Mouse (Mus musculus) natural killer cell, adult 2 months (primary cell): ENCODE measurements around the gene Mthfsd.

Source experiments
- DNase-seq, 2 experiments: peaks; one replicate each; pipeline ENCODE4 v3.0.0; 2022; ENCODE audit warnings: low spot score in 2 of 2

Mthfsd gene

GRCm38 (mm10) chr8:121088871-121089630 lies 19.1 kb downstream of the Mthfsd start:
- no peak for DNase-seq

DNA sequence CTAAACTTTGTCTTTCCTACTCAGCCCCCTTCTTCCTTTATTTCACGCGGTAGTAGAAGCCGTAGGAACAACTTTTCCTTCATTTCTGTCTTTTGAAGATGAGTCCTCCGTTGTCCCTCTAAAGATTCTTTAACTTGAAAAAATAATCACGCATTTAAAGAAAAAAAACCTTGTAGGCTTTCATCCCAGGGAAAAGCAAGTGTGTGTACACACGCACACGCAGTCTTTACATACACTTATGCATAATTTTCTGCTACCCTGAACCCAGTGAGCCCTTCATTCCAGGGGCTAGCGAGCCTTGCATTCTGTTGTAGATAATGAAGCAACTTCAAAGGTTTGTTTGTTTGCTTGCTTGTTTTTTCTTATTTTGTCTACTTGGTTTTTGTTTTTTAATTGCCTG lies 19.9 kb downstream of the Mthfsd start:
- no peak for DNase-seq

DNA sequence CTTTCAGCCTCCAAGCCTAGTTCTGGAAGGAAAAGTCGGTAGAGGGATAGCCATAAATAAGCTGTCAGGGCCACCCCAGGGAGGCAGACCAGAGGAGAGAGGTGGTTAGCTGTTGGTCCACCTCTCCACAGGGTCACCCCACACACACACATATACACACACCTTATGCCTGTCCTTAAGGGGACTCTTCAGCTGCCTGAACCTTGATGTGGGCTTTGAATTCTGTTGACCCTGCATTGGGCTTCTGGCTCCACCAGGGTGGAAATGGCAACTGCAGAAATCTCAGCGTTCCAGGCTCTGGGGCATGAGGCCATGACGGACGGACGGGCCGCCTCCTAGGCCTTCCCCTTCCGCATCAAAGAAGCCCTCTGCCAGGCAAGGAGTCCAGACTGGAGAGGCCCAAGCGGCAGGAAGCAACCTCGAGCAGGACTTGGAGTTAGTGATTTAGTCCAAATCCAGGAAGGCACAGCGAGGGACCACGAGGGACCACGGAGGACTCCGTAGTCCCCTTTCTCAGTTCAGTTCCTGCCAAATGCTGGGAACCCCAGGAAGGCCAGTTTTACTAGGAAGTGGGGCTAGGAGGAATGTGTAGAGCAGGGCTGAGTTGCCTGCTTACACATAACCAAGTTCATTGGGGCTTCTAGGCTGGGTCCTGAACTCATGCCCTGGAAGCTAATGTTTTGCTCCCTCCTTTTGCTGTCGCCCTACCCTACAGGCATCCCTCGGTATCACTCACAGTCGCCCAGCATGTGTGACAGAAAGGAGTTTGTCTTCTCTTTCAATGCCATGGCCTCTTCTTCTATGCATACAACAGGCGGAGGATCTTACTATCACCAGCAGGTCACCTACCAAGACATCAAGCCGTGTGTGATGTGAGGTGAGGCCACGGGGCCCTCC lies 21.9 kb downstream of the Mthfsd start:
- no peak for DNase-seq

GRCm38 (mm10) chr8:121085561-121085960 lies 22.6 kb downstream of the Mthfsd start:
- DNase-seq = no peak

DNA sequence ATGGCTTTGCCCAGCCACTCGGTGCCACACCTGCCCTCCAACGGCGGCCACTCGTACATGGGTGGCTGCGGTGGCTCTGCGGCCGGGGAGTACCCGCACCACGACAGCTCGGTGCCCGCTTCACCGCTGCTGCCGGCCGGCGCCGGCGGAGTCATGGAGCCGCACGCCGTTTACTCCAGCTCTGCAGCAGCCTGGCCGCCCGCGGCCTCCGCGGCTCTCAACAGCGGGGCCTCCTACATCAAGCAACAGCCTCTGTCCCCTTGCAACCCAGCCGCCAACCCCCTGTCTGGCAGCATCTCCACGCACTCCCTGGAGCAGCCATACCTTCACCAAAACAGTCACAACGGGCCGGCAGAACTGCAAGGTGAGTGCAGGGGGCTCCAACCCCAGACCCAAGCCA lies 23.2 kb downstream of the Mthfsd start:
- DNase-seq = no peak

DNA sequence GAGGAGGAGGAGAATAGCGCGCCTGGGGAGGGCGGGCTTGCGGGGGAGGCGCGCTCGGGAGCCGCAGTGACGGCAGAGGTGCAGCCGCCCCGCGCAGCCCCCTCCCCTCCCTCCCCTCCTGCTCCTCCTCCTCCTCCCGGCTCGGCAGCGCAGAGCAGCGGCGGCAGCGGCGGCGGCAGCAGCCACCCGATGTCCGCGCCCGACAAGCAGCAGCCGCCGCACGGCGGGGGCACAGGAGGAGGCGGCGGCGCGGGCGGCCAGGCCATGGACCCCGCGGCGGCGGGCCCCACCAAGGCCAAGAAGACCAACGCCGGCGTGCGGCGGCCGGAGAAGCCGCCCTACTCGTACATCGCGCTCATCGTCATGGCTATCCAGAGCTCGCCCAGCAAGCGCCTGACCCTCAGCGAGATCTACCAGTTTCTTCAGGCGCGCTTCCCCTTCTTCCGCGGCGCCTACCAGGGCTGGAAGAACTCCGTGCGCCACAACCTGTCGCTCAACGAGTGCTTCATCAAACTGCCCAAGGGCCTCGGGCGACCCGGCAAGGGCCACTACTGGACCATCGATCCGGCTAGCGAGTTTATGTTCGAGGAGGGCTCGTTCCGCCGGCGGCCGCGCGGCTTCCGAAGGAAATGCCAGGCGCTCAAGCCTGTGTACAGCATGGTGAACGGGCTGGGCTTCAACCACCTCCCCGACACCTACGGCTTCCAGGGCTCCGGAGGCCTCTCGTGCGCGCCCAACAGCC lies 23.8 kb downstream of the Mthfsd start, which contains the start of gene Foxf1:
Foxf1 (plus strand) TSS at position 177 of the 742 bp plus-strand sequence.
- no peak for DNase-seq

DNA sequence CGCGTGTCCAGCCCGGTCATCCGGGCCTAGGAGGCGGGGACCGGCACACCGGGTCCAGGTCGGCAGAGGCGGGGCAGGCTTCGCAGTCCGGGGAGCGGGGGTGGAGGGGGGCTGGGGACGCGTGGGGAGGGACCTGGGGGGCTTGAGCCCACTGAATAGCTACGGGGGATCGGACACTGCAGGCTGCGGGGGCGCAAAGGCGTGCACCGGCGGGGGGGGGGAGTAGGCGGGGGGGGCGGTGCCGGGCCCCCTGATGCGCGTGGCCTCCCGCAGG lies 24.3 kb downstream of the Mthfsd start:
- DNase-seq = no peak

GRCm38 (mm10) chr8:121083093-121083935 lies 24.9 kb downstream of the Mthfsd start:
- DNase-seq = no peak

- DNase-seq = no peak
Measured at GRCm38 (mm10) chr8:121082218-121083092, 25.7 kb downstream of the Mthfsd start.

DNA sequence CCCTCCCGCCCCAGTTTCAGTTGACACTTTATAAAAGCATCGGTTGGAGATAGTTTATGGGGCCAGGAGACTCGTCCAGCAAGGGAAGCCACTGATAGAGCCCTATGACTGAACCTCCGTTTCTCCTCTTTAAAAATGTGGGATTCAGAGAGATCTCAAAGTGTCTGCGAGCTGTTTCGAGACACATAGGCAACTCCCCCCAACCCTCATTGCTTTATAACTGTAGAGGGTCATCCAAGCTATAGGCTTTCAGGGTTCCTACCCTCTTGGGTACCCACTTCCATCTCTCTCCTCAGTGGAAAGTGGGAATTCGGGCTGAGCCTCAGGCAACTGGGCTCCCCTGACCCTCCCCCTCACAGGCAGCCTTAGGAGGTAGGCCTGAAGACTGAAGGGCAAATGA lies 26.8 kb downstream of the Mthfsd start:
- DNase-seq = no peak

- DNase-seq = no peak
Measured at GRCm38 (mm10) chr8:121080361-121081090, 27.7 kb downstream of the Mthfsd start.

DNA sequence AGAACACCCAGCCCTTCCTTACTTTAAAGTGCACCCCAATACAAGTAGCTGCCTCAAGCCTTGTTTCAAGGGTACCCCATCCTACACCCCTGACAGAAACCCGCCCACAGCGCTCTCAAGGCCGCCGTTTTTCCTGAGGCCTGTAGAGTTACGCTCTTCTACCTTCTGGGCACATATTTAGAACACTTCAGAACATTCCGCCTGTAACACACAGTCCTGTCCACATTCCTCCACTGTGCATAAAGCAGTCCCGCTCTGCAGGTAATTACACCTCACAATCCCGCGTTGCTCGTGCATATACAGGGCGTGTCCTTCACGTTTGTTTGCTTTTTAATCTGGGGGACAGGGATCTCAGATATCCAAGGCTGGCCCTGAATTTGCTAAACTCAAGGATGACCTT lies 28.2 kb downstream of the Mthfsd start:
- no peak for DNase-seq

DNA sequence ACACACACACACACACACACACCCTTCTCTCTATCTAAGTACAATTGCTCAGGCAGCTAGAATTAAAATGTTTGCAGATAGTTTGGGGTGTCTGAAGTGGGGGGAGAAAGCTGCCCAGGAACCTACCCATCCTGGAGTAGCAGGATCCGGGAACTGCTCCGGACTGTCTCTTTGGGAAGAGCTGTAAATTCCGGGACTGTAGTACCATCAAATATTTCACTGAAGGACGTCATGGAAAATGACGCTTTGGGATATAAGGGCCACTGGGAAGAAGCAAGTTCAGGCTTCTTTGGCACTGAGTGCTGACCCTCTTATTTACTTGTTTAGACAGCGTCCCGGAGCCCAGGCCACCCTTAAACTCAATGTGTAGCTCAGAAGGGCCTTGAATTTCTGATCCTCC lies 29.0 kb downstream of the Mthfsd start:
- no peak for DNase-seq

DNA sequence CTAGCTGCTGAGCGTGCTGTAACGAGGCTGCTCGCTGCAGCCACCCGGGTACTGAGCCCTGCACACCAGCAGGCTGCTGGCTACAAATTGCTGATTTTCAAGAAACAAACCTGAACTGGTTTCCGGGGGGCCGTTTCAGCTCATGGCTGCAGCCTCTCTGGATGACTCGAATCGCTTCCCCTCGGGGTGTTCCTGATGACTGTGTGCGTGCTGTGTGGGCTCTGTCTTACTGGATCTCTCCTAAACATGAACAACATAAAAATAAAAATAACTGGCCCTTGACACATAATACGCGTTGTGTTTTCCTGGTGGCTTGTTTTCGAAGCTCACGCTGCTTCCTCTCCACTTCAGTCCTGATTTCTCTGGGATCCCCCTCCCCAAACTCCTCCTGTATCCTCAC lies 29.5 kb downstream of the Mthfsd start:
- no peak for DNase-seq

DNA sequence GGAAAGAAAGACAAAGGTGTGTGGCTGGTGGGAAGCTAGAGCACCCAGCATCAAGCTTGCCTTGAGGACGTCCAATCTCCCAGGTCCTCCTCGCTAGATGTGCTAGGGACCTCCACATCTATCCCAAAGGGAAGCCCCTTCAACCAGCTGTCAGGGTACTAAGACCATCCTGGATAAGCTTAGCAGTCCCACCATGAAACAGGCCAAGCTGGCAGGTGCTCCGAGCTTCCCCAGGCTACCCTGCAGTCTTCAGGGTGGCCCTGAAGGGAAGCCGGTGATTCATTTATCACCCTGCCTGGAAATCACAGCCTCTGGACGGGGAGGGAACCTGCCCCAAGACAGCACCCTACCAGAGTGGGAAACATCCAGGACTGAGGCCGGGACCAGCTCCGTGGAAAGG lies 31.6 kb downstream of the Mthfsd start:
- no peak for DNase-seq

DNA sequence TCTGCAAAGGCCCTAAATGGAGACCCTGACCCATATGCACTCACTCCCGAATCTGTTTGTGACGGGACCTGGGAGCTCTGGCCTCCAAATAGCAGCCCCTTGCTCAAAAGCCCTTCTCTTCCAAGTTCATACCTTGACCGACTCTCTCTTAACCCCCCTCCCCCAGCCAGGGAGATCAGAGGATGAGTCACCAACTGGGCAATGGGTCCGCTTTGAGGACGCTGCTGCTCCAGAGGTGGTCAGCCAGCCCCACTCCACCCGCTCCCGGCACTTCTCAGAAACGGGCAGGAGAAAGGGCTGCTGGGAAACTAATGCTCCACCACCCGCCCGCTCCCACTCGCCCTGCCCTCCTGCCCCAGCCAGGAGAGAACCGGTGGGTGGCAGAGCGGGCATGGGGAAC lies 32.3 kb downstream of the Mthfsd start:
- no peak for DNase-seq

GRCm38 (mm10) chr8:121074848-121075145 lies 33.4 kb downstream of the Mthfsd start:
- DNase-seq = no peak

GRCm38 (mm10) chr8:121074108-121074847 lies 33.9 kb downstream of the Mthfsd start:
- DNase-seq = no peak
